Mouse (Mus musculus) forebrain, postnatal 0 days (tissue): Measurements from ENCODE around the gene B3galt5. TPM values are rescaled to one million over a fixed set of nuclear protein-coding genes. Genes with fewer than 3 reads are reported as not detected.
A peak's percentile ranks its signal among the peaks of the same experiment; 100 is the strongest.

Experiments used
- ATAC-seq: fragments of 200-750 bp; cut with Nextera tagmentation; 2 replicates; pipeline ENCODE4 v1.8.0; 2017; ENCODE audit warnings: mild to moderate bottlenecking, moderate library complexity
- DNase-seq: peaks from one replicate; pipeline ENCODE4 v3.0.0-alpha.2; 2015
- H3K27ac ChIP-seq: fragments of 300-500 bp; sonication (generic); 2 replicates; pipeline ENCODE4 v1.5.1; 2014; ENCODE audit warnings: low read depth, mild to moderate bottlenecking, antibody characterized with exemption, low read length, moderate library complexity, mixed read lengths
- H3K27me3 ChIP-seq: fragments of 300-500 bp; sonication (generic); 2 replicates; pipeline ENCODE4 v1.6.1; 2014; ENCODE audit warnings: mild to moderate bottlenecking, low read length, mixed read lengths; ENCODE audit not compliant: insufficient read depth
- H3K36me3 ChIP-seq: fragments of 300-500 bp; sonication (generic); 2 replicates; pipeline ENCODE4 v1.6.1; 2014; ENCODE audit warnings: mild to moderate bottlenecking, moderate library complexity; ENCODE audit not compliant: insufficient read depth
- H3K4me1 ChIP-seq: fragments of 300-500 bp; sonication (generic); 2 replicates; pipeline ENCODE4 v1.6.1; 2014; ENCODE audit warnings: antibody characterized with exemption; ENCODE audit not compliant: insufficient read depth
- H3K4me2 ChIP-seq: fragments of 300-500 bp; sonication (generic); 2 replicates; pipeline ENCODE4 v1.6.1; 2014; ENCODE audit warnings: low read depth, mild to moderate bottlenecking, moderate library complexity
- H3K4me3 ChIP-seq: fragments of 300-500 bp; sonication (generic); 2 replicates; pipeline ENCODE4 v1.5.1; 2014; ENCODE audit warnings: low read depth, low read length, mixed read lengths
- H3K9ac ChIP-seq: fragments of 300-500 bp; sonication (generic); 2 replicates; pipeline ENCODE4 v1.6.1; 2014; ENCODE audit warnings: mild to moderate bottlenecking
- H3K9me3 ChIP-seq: fragments of 300-500 bp; sonication (generic); 2 replicates; pipeline ENCODE4 v1.6.1; 2016; ENCODE audit warnings: low read length
- CTCF ChIP-seq: sonication (generic); IDR thresholded peaks from 2 replicates; pipeline ENCODE4 v1.5.1; 2016; ENCODE audit warnings: antibody characterized with exemption, control low read depth, low read depth
- WGBS: fragments of 180-500 bp; shearing (Covaris S2); extraction: QIAGEN DNeasy Blood & Tissue Kit; methylation state at CpG from one replicate; pipeline ENCODE4 v1.1.7; 2014; 5-methylcytosine and 5-hydroxymethylcytosine counted together
- polyA plus RNA-seq: library from polyadenylated mRNA; unstranded; fragments of >200 nt; fragmentation: Nextera tagmentation; extraction: Ambion mirVana; gene quantifications from 2 replicates; pipeline ENCODE4 v1.2.1, GENCODE M21; 2015
- total RNA-seq: library from RNA; depleted of rRNA; stranded (reverse); fragments of >200 nt; gene quantifications from 2 replicates; pipeline ENCODE4 v1.2.3, GENCODE M21; 2014

The B3galt5 gene
- total and polyA plus RNA-seq, 2 experiments from 2014 or later: 3.6 to 5.5 TPM

- Histone ChIP-seq H3K36me3 (no peaks in the 10 kb centered on the region), H3K9ac (no peak overlapping the region), H3K27ac (no peak overlapping the region), H3K9me3 (no peaks in the 10 kb centered on the region), H3K4me3 (no peak overlapping the region), H3K4me1 (no peaks in the 10 kb centered on the region), H3K4me2 (no peak overlapping the region), H3K27me3 (no peaks in the 10 kb centered on the region)
- DNase-seq: no peak
- TF ChIP-seq CTCF: no peak
- no peak for ATAC-seq
- WGBS: 70% methylated on average over 4 of the region's 4 CpGs
These were observed 104.0 kb downstream of the B3galt5 start for GRCm38 (mm10) chr16:96339570-96339969.

GRCm38 (mm10) chr16:96341269-96341668 is 105.7 kb downstream of the B3galt5 start:
- peak; percentile 87 for TF ChIP-seq CTCF
- no peaks in the 10 kb centered on the region for H3K27me3 ChIP-seq
- no peak overlapping the region for H3K4me3 ChIP-seq
- no peak overlapping the region for H3K27ac ChIP-seq
- H3K4me1 ChIP-seq: no peaks in the 10 kb centered on the region
- H3K36me3 ChIP-seq: no peaks in the 10 kb centered on the region
- H3K9me3 ChIP-seq: no peaks in the 10 kb centered on the region
- H3K9ac ChIP-seq: no peak overlapping the region
- no peak overlapping the region for H3K4me2 ChIP-seq
- 8% methylated on average over 5 of the region's 5 CpGs for WGBS
- DNase-seq (peak; percentile 82), ATAC-seq (peak; percentile 40; the same call in 1 of the 2 replicates)

DNA sequence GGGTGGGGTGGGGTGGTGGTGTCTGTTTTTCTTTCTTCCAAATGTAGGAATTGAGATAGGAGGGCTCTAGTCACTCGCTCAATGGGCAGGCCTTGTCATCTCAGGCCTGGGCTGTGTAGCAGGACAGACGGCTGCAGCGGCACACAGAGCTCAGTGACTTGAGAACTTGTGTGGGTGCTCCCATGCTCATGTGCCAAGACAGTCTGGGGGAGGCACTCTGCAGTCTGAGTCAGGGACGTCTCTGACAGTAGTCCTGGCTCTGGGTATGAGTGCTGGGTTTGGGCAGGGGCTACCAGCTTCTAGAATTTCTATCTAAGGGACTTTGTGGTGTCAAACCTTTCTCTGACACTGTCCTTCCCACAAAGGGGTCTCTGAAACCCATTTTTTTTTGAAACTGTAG is 106.3 kb downstream of the B3galt5 start:
- no peak for ATAC-seq
- H3K4me3 ChIP-seq: no peak overlapping the region
- no peaks in the 10 kb centered on the region for H3K27me3 ChIP-seq
- no peaks in the 10 kb centered on the region for H3K4me1 ChIP-seq
- WGBS: 85% methylated on average over 4 of the region's 4 CpGs
- no peak for TF ChIP-seq CTCF
- H3K9ac ChIP-seq: no peak overlapping the region
- H3K27ac ChIP-seq: no peak overlapping the region
- DNase-seq: no peak
- no peak overlapping the region for H3K4me2 ChIP-seq
- H3K9me3 ChIP-seq: no peaks in the 10 kb centered on the region
- H3K36me3 ChIP-seq: no peaks in the 10 kb centered on the region

GRCm38 (mm10) chr16:96345117-96345516 is 109.5 kb downstream of the B3galt5 start:
- no peak overlapping the region for H3K4me2 ChIP-seq

DNA sequence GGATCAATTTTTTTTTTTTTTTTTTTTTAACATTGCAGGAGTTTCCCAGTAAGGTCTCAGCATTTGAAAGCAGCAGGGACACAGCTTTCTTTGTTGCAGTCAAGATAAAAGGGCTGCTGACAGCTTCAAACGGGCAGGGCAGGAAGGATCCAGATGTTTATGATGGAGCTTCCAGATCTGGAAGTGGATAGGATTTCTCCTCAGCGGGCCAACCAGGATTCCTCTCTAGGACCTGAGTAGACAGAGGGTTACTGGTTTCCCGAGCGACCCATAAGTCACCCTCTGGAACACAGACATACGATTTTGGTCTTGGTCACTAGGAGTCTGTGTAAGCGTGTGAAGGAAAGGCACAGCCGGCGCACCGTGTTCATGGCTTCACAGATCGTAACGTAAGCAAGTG is 112.5 kb downstream of the B3galt5 start:
- no peaks in the 10 kb centered on the region for H3K9me3 ChIP-seq
- no peaks in the 10 kb centered on the region for H3K27me3 ChIP-seq
- H3K9ac ChIP-seq: no peak overlapping the region
- ATAC-seq: no peak
- no peaks in the 10 kb centered on the region for H3K36me3 ChIP-seq
- H3K27ac ChIP-seq: no peak overlapping the region
- TF ChIP-seq CTCF: no peak
- H3K4me1 ChIP-seq: no peaks in the 10 kb centered on the region
- WGBS: 74% methylated on average over 11 of the region's 11 CpGs
- no peak overlapping the region for H3K4me2 ChIP-seq
- DNase-seq: no peak
- no peak overlapping the region for H3K4me3 ChIP-seq

More at GRCm38 (mm10) chr16:96345117-96345516, 109.5 kb downstream of the B3galt5 start:
- WGBS: 6% methylated on average over 10 of the region's 10 CpGs
- Histone ChIP-seq H3K9me3 (no peaks in the 10 kb centered on the region), H3K9ac (no peak overlapping the region), H3K4me3 (no peak overlapping the region), H3K27me3 (no peaks in the 10 kb centered on the region), H3K36me3 (no peaks in the 10 kb centered on the region), H3K27ac (no peak overlapping the region), H3K4me1 (no peaks in the 10 kb centered on the region)
- ATAC-seq (peak; percentile 92), DNase-seq (peak; percentile 92)
- peak; percentile 99 for TF ChIP-seq CTCF

- ATAC-seq (no peak), DNase-seq (no peak)
These were observed 113.2 kb downstream of the B3galt5 start for GRCm38 (mm10) chr16:96348766-96349165.

DNA sequence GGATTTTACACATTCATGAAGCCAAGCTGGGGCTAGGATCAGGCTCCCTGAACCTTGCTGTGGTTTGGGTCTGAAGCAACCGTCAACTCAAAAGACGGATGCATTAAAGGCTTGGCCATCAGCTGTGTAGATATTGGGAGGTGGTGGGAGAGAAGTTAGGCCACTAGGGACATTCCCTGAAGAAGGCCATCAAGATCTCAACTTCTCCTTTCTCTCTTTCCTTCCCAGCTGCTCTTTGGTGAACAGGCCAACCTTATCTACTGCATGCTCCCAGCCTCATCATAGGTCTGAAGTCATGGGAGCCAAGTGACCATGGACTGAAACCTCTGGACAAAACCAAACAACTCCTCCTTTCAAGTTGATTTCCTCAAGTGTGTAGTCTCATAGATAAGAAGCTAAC is 115.9 kb downstream of the B3galt5 start:
- 98% methylated on average over 2 of the region's 2 CpGs for WGBS
- ATAC-seq (no peak), DNase-seq (no peak)
- Histone ChIP-seq H3K4me2 (no peak overlapping the region), H3K27ac (no peak overlapping the region), H3K9ac (no peak overlapping the region), H3K4me3 (no peak overlapping the region), H3K36me3 (no peaks in the 10 kb centered on the region), H3K9me3 (no peaks in the 10 kb centered on the region), H3K4me1 (no peaks in the 10 kb centered on the region), H3K27me3 (no peaks in the 10 kb centered on the region)
- no peak for TF ChIP-seq CTCF

More at GRCm38 (mm10) chr16:96348766-96349165, 113.2 kb downstream of the B3galt5 start:
- Histone ChIP-seq H3K9me3 (no peaks in the 10 kb centered on the region), H3K4me1 (no peaks in the 10 kb centered on the region), H3K4me2 (no peak overlapping the region), H3K27me3 (no peaks in the 10 kb centered on the region), H3K27ac (no peak overlapping the region), H3K9ac (no peak overlapping the region), H3K36me3 (no peaks in the 10 kb centered on the region), H3K4me3 (no peak overlapping the region)
- TF ChIP-seq CTCF: no peak
- 86% methylated on average over 5 of the region's 5 CpGs for WGBS

DNA sequence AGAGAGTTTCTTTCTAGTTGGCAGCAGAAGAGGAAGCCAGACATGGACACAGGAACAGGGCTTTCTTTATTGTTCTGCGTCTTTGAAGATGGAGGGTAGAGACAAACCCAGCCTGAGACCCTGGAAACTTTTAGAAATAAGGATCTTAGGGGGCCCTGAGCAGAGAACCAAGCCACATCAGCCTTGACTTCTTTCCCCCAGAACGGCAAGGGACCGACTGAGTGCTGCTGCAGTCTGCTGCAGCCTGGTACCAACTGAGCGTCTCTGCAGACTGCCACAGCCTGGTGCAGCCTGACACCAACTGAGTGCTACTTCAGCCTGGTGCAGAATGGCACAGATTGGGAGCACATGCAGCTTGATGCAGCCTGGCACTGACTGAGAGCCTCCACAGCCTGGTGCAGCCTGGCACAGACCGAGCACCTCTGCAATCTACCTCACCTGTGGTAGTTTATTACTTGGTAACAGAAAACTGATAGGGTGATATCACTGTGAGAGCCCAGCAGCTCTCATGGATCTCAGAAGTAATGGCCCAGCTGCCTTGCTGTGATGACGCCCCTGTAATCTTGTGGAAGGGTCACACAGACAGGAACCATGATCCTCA is 117.8 kb downstream of the B3galt5 start:
- ATAC-seq (no peak), DNase-seq (no peak)
- Histone ChIP-seq H3K9ac (no peak overlapping the region), H3K4me2 (no peak overlapping the region), H3K9me3 (no peaks in the 10 kb centered on the region), H3K36me3 (no peaks in the 10 kb centered on the region), H3K27me3 (no peaks in the 10 kb centered on the region), H3K27ac (no peak overlapping the region), H3K4me3 (no peak overlapping the region), H3K4me1 (no peaks in the 10 kb centered on the region)
- no peak for TF ChIP-seq CTCF
- WGBS: 85% methylated on average over 6 of the region's 6 CpGs
